Mouse (Mus musculus): ENCODE measurements around the gene Ankrd52.
A peak's percentile ranks its signal among the peaks of the same experiment; 100 is the strongest.
"Not testable (repeated sequence)": the region's sequence is repeated elsewhere in the genome, so short reads cannot be mapped to it uniquely, and the experiment has no call there.

Ankrd52 gene

DNA sequence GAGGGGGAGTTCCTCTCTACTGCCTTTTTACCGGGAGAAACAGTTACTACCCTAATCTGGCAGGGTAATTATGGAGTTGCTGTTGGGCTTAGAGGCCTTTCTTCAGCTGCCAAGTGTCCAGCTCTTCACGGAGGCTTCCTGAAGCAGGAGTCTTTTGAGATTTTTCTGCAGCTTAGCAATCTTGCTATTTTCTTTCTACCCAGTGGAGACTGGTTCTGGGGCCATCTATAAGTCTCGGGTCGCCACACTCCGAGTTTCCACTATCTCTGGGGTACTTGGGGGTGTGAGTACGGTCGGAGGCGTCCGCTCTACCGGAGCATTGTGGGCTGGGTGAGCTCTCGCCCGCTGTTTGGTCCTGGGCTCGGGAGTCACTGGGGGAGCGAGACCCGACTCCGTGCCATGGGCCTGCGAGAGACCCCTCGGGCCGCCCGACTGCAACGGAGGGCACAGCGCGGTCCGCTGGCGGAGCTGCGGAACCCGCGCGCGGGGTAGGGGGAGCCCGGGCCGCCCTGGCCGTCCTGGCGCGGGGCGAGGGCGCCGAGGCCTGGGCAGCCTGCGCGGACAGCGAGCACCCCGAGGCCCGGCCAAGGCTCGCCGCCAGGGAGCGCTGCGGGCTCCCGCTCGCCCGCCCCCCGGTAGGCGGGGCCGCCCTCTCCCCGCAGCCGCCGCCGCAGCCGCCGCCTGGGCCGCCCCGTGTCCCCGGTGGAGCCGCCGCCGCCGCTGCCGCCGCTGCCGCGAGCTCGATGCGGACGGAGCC lies at the start of gene Ankrd52:
TSS of gene Ankrd52 (plus strand) at position 661 of the 757 bp plus-strand sequence.
- peak; percentile 89 for DNase-seq

DNA sequence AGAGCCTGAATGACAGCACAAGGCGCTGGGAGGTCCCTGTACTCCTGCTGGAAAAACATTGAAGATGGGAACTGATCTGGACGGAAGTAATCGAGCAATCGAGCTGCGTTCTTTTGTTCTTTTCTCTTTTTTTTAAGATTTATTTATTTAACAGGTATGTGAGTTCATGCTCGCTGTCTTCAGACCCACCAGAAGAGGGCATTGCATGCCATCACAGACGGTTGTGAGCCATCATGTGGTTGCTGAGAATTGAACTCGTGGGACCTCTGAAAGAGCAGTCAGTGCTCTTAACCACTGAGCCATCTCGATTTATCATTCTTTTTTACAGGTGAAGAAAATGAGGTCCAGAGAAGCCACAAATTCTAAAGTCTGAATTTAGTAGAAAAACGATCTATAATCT lies 49.3 kb upstream of the Ankrd52 start:
- no peak for DNase-seq

DNA sequence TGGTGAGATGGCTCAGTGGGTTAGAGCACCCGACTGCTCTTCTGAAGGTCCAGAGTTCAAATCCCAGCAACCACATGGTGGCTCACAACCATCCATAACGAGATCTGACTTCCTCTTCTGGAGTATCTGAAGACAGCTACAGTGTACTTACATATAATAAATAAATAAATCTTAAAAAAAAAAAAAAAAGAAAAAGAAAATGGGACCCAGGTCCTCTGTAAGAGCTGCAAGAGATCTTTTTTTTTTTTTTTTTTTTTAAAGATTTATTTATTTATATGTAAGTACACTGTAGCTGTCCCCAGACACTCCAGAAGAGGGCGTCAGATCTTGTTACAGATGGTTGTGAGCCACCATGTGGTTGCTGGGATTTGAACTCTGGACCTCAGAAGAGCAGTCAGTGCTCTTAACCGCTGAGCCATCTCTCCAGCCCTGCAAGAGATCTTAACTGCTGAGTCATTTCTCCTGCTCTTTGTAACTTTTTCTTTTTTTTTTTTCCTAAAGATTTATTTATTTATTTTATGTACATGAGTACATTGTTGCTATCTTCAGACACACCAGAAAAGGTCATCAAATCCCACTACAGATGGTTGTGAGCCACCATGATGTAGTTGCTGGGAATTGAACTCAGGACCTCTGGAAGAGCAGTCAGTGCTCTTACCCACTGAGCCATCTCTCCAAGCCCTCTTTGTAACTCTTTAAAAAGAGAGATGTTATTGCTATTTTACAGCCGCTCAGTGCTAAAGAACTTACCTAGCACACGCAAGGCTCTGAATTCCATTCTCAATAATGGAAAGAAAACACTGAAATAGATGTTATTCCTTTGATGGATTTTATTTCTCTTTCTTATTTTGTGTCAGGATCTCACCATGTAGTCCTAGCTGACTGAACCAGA lies 44.3 kb upstream of the Ankrd52 start:
- DNase-seq = not testable (repeated sequence)

DNA sequence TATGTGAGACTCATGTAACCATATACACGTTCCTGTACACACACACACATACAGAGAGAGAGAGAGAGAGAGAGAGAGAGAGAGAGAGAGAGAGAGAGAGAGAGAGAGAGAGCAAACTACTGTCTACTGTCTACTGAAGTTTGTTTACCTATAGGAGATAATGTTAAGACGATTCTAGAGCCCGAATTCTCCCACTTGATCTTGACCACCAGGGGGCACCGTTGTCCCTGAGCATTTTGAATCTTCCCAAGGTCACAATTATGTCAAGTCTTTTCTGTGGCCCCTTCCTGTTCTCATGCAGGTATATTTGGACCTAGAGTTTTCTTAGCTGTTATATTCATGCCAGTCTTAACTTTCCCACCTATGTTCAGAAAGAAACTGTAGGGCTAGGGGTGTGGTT lies 41.3 kb upstream of the Ankrd52 start:
- DNase-seq = peak; percentile 91

DNA sequence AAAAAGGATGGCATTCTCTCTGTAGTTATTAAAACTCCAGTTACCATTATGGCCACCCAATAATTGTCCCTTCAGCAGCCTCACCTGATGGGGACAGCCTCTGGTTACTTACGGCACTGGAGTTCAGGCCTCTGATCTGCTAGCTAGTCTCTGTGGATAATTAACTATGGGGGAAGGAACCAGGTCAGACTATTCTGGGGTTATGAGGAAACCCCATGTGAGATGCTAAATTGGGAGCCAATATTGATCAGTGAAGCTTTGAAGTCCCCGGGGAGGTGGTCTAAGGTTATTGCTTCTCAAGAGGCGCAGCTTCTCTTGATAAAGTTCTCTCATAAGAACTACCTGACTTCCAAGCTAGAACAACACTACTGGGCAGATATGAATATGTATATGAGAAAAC lies 40.7 kb upstream of the Ankrd52 start:
- DNase-seq = no peak

DNA sequence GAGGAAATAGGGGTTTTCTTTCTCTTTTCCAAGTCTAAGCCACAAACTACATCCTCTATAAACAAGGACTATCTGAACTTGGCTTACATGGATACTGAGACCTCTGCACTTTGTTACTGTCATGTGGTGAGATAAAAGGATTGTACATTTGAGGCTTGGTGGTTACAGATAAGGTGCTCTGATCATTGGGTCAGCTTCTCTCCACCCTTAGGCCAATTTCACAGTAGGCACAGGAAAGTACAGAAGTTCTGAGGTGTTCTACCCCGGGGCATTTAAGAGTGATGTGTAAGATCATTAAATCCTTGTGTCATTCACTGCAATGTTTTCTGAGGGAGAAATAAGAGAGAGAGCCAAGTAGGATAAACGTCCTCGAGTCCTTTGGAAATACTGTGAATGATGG lies 40.3 kb upstream of the Ankrd52 start:
- no peak for DNase-seq

DNA sequence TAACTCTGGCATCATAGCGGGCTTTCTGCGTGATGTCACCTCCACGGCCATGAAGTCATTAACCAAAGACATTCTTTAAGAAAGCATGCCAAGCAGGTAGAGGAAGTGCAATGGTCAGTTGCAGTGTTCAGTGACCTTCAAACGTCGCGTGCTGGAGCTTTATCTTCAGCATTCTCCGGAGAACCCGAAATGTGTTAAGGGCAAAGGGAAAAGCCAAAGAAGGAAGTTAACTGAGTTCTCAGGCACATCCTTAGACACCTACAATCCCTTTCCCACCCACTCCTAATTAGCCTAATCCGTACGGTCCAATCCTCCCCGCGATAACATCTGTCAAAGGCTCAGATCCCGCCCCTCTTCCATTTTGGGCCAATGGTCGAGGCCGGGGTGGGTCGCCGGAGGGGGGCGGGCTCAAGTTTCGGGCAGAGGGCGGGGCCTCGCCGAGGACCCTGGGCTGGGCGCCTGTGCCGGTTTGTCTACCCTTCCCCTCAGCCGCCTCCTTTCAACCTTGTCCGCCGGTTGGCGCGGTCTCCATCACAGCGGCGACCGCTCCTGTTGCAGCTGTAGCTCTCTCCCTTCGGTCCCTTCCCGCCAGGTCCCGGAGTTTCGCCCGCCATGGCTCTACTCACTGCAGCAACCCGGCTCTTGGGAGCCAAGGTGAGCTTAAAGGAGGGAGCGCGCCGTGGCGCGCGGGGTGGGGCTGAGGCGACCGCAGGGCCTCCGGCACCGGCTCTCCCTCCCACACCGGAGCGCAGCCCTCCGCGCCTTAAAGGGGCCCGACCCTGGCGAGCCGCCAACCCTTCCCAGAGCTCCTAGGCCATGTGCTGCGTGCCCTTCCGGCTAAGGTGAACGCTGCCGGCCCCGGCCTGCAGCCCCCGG lies 39.4 kb upstream of the Ankrd52 start, which contains the start of gene Cs:
TSS of gene Cs (plus strand) at position 429 of the 876 bp plus-strand sequence.
- DNase-seq = peak; percentile 98

DNA sequence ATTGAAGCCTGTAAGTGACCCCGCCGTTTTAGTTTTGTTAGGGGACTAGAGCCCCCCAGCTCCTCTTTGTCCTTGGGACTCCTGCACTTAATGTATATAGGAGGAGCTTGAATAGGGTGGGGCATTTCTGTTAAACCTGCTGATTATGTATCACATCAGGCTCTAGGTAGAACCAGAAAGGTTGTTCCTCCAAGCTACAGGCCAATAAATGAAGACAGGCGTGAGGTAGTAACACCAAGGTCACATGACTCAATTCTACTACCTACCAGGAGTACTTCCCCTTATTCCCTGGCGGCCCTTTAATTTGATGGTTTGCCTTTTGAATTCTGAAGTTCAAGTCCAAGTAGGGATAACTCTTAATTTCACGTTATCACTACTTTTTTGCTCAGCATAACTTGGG lies 38.5 kb upstream of the Ankrd52 start:
- no peak for DNase-seq

DNA sequence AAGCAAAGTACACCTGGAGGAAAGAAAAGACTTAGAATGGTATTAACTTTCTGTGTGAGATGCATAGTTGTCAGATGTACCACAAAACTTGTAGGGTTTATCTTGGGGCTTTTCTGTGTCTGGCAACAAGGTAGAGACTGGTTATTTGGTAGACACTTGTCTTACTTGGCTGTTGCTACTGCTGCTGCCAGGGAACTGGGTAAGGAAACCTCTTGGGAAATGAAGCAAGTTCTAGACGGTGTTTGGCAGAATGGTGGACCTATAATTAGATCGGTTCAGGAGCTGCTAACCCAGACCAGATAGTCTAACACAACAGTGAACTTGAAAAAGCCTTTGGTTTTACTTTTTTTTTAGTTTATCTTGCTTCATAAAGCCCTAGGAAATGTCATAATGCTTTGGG lies 38.0 kb upstream of the Ankrd52 start:
- no peak for DNase-seq

DNA sequence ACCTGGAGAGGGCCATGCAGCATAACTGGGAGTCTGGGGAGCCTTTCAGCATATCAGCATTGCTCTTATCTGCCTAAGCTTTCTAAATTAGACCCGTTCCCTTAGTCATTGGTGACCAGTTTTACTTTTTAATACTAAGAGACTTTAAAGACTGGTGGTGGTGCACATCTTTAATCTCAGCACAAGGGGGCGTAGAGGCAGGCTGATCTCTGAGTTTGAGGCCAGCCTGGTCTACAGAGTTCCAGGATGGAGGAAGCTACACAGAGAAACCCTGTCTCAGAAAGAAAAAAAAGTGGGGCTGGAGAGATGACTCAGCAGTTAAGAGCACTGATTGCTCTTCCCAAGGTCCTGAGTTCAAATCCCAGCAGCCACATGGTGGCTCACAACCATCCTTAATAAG lies 36.7 kb upstream of the Ankrd52 start:
- peak; percentile 24 for DNase-seq

DNA sequence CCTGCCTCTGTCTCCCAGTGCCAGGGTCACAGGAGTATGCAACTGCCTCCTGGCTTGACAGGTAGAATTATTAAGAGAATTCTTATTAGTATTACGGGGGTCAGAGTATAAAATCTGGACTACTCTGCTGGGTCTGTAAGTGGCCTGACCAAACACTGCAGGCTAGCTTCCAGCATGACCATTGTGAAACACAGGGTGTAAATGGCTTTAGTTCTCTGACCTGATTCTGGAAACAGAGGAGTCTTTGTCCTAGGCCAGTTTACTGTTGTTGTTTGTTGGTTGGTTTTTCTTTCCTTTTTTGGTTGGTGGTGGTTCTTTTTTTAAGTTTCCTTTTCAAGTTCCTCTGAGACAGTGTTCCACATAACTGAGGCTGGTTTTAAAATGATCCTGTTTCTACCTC lies 33.5 kb upstream of the Ankrd52 start:
- DNase-seq = no peak

DNA sequence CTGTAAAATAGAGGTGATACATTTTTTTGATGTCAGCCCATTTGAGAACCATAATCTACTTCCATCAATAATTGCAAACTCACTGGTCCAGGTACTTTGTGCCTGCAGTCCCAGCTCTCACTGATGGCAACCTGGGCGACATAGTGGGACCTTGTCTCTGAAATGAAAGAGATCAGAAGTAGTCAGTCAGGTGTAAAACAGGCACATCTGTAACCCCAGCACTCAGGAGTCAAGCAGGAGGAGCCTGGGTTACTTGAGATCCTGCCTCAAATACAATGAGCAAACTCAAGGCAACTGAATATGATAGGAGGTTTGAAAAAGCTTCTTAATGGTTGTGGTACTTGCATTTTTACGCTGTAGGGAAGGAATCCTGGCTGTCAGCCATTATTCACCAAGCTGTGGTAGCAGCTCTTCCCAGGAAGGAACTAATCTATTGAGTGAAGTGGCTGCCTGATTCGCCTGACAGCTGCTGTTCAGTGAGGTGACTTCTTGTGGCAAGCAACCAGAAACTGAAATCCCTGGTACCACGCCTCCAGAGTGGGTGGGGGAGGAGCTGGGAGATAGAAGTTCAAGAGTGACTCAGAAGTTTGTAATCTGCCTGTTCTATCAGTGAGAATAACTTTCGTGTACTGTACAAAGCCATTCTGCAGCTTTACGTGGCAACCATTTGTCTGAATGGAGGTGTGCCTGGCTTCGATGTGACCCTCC lies 32.2 kb upstream of the Ankrd52 start:
- peak; percentile 90 for DNase-seq

DNA sequence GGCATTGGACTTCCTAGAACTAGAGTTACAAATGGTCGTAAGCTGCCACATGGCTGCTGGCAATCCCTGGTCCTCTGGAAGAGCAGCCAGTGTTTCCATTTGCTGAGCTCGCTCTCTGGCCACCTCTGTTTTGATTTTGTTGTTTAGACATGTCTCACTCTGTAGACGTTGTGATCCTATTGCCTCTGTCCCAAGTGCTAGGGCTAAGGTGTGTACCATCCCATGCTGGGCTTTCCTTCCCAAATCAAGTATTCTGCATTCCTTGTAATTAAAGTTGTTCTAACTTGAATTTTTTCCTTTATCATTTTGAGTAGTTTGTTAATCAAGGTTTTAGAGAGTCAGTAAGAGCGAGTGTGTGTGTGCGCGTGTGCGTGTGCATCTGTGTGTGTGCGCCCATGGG lies 29.4 kb upstream of the Ankrd52 start:
- no peak for DNase-seq

DNA sequence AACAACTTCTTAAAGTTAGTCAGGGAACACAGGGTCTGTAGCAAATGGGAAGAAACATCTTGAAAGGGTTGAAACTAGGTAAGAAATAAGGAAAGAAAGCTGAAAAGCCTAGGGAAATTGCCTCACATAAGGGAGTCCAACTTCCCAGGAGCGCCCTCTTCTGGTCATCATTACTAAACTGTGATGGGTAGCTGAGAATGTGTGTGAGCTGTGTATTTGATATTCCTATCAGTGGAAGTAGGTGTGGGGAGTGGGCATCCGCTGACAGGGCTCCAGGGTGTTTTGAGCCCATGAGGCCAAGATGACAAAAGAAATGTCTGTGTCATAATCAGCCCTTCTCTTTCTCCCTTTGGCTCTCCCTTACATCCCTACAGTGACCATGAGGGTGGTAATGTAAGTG lies 18.1 kb upstream of the Ankrd52 start:
- DNase-seq = peak; percentile 52

DNA sequence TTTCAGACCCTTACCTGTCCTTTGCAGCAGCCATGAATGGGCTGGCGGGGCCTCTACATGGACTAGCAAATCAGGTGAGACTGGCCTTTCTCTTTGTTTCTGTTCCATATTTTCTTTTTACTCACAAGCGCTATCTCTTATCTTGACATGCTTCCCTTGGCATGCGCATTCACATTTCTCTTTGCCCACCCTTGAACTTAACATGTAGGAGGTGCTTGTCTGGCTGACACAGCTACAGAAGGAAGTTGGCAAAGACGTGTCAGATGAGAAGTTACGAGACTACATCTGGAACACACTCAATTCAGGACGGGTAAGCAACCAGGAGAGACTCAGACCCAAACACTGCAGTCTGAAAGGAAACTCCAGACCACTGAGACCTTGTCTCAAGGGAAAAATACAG lies 17.7 kb upstream of the Ankrd52 start:
- DNase-seq = no peak

DNA sequence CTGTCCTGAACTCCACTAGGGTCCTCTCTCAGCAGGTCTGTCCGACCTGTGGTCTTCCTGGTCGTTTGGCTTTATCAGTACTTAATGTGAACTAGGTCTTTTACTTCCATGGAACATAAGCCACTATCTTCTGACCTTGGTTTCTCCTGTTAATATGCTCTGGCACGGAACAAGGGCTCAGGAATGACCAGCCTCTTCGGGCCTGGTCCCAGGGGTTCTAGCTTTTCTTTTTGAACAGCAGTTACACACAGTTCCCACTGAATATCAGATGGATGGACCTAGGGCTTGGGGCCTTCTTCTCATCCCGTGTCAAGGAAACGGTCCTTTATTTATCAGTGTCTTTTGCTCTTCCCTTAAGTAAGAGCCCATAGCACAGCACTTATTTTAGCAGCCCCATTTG lies 15.1 kb upstream of the Ankrd52 start:
- no peak for DNase-seq

DNA sequence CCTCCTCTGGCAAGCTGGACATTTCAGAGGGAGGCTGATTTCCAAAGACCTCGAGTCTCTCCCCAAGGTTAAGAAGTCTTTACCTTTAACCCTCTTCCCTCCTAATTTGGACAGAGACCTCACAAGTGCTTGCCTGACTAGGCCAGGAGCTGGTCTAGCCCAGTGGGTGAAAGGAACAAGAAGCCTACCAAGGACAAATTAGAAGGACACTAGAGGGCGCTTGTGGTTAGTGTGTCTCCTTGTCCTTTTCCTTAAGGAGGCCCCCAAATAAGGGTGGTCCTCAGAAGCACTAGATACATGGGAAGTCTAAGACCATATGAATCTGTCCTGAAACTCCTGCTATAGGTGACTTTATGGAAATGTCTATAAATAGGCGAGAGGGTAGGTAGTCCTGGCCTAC lies 14.3 kb upstream of the Ankrd52 start:
- DNase-seq = no peak

DNA sequence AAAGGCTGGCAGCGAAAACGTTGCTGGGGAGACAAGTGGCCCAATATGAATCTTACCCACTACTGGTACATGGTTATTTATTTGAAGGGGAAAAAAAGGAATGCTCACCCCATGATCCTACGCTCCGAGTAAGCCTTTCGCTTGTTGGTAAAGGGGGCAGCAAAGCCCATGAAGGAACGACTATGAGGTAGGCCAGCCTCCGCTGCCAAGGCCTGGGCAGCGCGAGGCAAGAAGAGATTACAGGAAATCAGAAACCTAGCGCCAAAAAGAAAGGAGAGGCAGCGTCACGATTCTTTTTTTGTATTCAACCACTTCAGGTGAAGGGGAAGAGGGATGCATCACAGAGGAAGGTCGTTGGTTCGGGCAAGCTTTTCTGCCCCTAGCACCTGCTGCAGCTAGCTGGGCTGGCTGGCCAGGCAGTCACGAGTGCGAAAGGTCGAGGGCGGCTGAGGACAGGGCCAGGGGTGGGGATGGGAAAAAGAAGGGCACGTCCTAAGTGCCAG lies 9.0 kb upstream of the Ankrd52 start:
- DNase-seq = no peak

DNA sequence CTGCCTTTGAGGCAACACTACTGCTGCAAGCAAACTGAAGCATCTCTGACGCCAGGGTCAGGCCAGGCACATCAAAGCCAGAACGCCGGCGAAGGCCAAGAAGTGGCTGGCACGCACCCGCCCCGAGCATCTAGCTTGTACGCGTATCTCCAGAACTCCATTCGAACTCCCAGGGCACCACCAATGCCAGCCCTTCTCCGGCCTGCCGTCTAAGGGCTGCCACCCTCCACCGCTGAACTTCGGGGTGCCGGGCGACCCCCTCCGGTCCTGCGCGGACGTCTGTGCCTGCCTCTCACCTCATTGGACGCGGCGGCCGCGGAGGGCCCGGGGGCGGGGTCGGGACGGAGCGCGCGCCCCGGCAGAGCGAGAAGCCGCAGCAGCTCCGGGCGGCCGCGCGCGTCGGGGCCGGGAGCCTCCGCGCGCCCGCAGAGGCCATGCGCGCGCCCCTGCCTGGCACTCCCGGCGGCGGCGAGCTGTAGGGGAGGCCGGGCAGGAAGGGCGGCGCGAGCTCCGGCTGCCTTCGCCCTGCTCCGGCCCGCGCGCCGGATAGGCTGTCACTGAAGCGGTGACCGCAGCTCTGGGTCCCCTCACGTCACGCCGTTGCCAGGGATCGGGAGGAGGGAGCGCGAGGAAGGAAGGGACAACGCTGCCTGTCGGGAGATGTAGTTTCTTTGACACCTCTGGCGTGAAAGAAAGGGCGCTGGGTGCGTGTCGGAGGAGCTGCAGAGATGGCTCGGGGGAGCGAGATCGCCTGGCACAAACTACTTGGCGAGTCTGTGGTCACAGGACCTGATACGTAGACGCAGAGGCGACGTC lies 8.3 kb upstream of the Ankrd52 start, which contains the start of gene Coq10a:
TSS of gene Coq10a (minus strand) at position 596 of the 816 bp plus-strand sequence.
- DNase-seq = peak; percentile 88

DNA sequence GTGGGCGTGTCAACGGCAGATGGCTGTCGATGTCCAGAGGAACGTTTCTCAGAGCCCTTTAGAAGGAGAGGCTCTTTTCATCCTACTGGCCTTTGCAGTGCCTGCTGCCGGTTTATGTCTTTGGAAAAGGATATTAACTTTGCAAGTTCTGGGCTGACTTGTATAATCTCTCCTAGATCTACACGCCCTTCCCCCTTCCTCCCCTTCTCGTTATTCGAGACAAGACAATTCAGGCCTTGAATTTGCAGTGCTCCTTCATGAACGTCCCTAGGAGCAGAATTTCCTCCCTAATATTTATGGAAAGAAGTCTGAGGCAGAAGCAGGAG lies 7.7 kb upstream of the Ankrd52 start:
- DNase-seq = no peak

DNA sequence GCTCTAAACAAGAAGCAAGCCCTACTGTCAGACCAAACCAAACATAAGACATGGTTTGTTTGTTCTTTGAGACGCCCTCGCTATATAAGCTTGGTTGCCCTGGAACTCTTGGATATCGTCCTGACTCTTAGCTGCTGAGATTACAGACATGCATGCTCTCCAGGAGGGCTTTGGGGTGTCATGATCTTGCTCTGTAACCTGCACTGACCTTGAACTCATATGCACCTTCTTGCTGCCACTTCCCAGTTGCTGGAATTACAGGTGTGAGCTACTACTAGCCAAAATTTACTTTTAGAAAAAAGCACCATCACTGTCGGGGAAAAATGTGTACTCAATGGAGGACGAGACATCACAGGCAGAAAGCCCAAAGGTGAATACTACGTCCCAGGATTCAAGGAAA lies 7.3 kb upstream of the Ankrd52 start:
- no peak for DNase-seq
